Mouse (Mus musculus) layer of hippocampus, adult 18-20 months (tissue): Measurements from ENCODE around the gene Cecr2. TPM values are rescaled to one million over a fixed set of nuclear protein-coding genes. Genes with fewer than 3 reads are reported as not detected.
A peak's percentile ranks its signal among the peaks of the same experiment; 100 is the strongest.

Experiments
- DNase-seq, 2 experiments: peaks; one replicate each; pipeline ENCODE4 v3.0.0; 2022; ENCODE audit warnings: low spot score in 2 of 2
- total RNA-seq, 2 experiments: library from RNA; stranded (reverse); gene quantifications; 2 replicates each; pipeline ENCODE4 v1.2.3; 2021

The Cecr2 gene
- total RNA-seq, 2 experiments from 2014 or later, result 11.4 to 15.1 TPM

- no peak for DNase-seq
These were observed 103.8 kb downstream of the Cecr2 start for GRCm38 (mm10) chr6:120769972-120770371.

GRCm38 (mm10) chr6:120771366-120771765 is 105.2 kb downstream of the Cecr2 start:
- DNase-seq, result no peak

- DNase-seq, result no peak
These were observed 105.9 kb downstream of the Cecr2 start for GRCm38 (mm10) chr6:120772025-120772424.

- peak; percentile 32 to 68 for DNase-seq
These were observed 107.0 kb downstream of the Cecr2 start, which contains the start of gene Slc25a18 for GRCm38 (mm10) chr6:120773149-120773628. Slc25a18 (plus strand) TSS chr6:120773578.

GRCm38 (mm10) chr6:120773763-120774162 is 107.6 kb downstream of the Cecr2 start:
- no peak for DNase-seq

GRCm38 (mm10) chr6:120776286-120776685 is 110.1 kb downstream of the Cecr2 start:
- DNase-seq, result no peak

GRCm38 (mm10) chr6:120777533-120777932 is 111.4 kb downstream of the Cecr2 start:
- DNase-seq, result no peak

GRCm38 (mm10) chr6:120778226-120778625 is 112.1 kb downstream of the Cecr2 start:
- DNase-seq, result no peak

- DNase-seq, result no peak
These were observed 116.8 kb downstream of the Cecr2 start for GRCm38 (mm10) chr6:120782948-120783347.

- DNase-seq, result no peak
These were observed 118.2 kb downstream of the Cecr2 start for GRCm38 (mm10) chr6:120784351-120784750.

GRCm38 (mm10) chr6:120788068-120788607 is 122.0 kb downstream of the Cecr2 start:
- DNase-seq, result no peak

GRCm38 (mm10) chr6:120788904-120789303 is 122.7 kb downstream of the Cecr2 start:
- DNase-seq, result no peak

GRCm38 (mm10) chr6:120790153-120790552 is 124.0 kb downstream of the Cecr2 start:
- no peak for DNase-seq

- no peak for DNase-seq
These were observed 124.5 kb downstream of the Cecr2 start for GRCm38 (mm10) chr6:120790717-120791116.

GRCm38 (mm10) chr6:120792947-120793346 is 126.8 kb downstream of the Cecr2 start:
- DNase-seq, result peak; percentile 40 to 81

GRCm38 (mm10) chr6:120795422-120796086 is 129.4 kb downstream of the Cecr2 start:
- DNase-seq, result no peak

- DNase-seq, result peak; percentile 28 to 67
These were observed 129.9 kb downstream of the Cecr2 start for GRCm38 (mm10) chr6:120796111-120796510.

GRCm38 (mm10) chr6:120798019-120798418 is 131.8 kb downstream of the Cecr2 start:
- DNase-seq, result no peak

GRCm38 (mm10) chr6:120798905-120799304 is 132.7 kb downstream of the Cecr2 start:
- DNase-seq, result no peak

- peak in 1 of 2 experiments; percentile 42 for DNase-seq
These were observed 133.4 kb downstream of the Cecr2 start for GRCm38 (mm10) chr6:120799581-120800041.

GRCm38 (mm10) chr6:120806999-120807737 is 141.0 kb downstream of the Cecr2 start:
- no peak for DNase-seq

- DNase-seq, result no peak
These were observed 141.5 kb downstream of the Cecr2 start for GRCm38 (mm10) chr6:120807738-120808081.
